Mouse (Mus musculus) neural tube, embryonic 15.5 days (tissue): ENCODE results near the gene Chrnb1. TPM values are rescaled to one million over a fixed set of nuclear protein-coding genes. Genes with fewer than 3 reads are reported as not detected.

ENCODE experiments used
- ATAC-seq: fragments of 200-750 bp; cut with Nextera tagmentation; 2 replicates; pipeline ENCODE4 v1.8.0; 2017; ENCODE audit warnings: mild to moderate bottlenecking, moderate TSS enrichment, moderate library complexity; ENCODE audit not compliant: low FRiP score
- H3K27ac ChIP-seq: fragments of 300-500 bp; sonication (generic); replicated peaks from 2 replicates; pipeline ENCODE4 v1.5.1; 2015; ENCODE audit warnings: mild to moderate bottlenecking, inconsistent platforms
- H3K27me3 ChIP-seq: fragments of 300-500 bp; sonication (generic); replicated peaks from 2 replicates; pipeline ENCODE4 v1.6.1; 2015; ENCODE audit warnings: inconsistent platforms
- H3K36me3 ChIP-seq: fragments of 300-500 bp; sonication (generic); 2 replicates; pipeline ENCODE4 v1.6.1; 2015; ENCODE audit warnings: inconsistent platforms
- H3K4me1 ChIP-seq: fragments of 300-500 bp; sonication (generic); 2 replicates; pipeline ENCODE4 v1.6.1; 2015; ENCODE audit warnings: inconsistent platforms
- H3K4me2 ChIP-seq: fragments of 300-500 bp; sonication (generic); 2 replicates; pipeline ENCODE4 v1.6.1; 2015; ENCODE audit warnings: inconsistent platforms, mild to moderate bottlenecking, moderate library complexity
- H3K4me3 ChIP-seq: fragments of 300-500 bp; sonication (generic); replicated peaks from 2 replicates; pipeline ENCODE4 v1.5.1; 2015; ENCODE audit warnings: mild to moderate bottlenecking, inconsistent platforms
- H3K9ac ChIP-seq: fragments of 300-500 bp; sonication (generic); replicated peaks from 2 replicates; pipeline ENCODE4 v1.6.1; 2015; ENCODE audit warnings: mild to moderate bottlenecking, inconsistent platforms
- H3K9me3 ChIP-seq: fragments of 300-500 bp; sonication (generic); replicated peaks from 2 replicates; pipeline ENCODE4 v1.6.1; 2016; ENCODE audit warnings: inconsistent platforms
- WGBS: fragments of 180-500 bp; shearing (Covaris S2); methylation state at CpG from one replicate; pipeline ENCODE4 v1.1.7; 2015; ENCODE audit warnings: mixed read lengths; 5-methylcytosine and 5-hydroxymethylcytosine counted together
- polyA plus RNA-seq: library from polyadenylated mRNA; unstranded; fragments of >200 nt; fragmentation: Nextera tagmentation; extraction: Ambion mirVana; gene quantifications from 2 replicates; pipeline ENCODE4 v1.2.1, GENCODE M21; 2015

Gene Chrnb1
- polyA plus RNA-seq, 1 experiment from 2014 or later: 2.1 TPM

DNA sequence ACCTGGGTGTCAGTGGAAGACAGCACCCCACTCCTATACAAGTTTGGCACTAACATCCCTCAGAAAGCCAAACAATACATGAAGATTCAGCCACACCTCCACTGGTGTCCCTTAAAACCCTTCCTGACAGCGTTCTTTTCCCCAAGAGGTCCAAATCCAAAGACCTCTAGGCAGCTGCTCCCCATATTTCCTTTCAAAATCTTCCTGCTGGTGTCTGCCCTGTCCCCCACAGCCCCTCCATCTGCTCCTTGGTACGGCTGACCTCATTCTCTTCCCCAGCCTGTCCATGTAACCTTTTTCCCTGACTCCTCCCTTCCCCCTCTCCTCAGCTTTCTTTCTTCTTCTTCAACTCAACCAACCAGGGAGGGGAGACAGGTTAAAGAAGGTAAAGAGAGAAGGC lies 27.7 kb upstream of the Chrnb1 start:
- no peak overlapping the region for H3K4me2 ChIP-seq
- no peaks in the 10 kb centered on the region for H3K9me3 ChIP-seq
- H3K27me3 ChIP-seq: no peaks in the 10 kb centered on the region
- H3K36me3 ChIP-seq: peaks cover 47% of the 10 kb centered on the region
- 0 out of 2 replicates have a peak overlapping the region, but pooled peaks have one; percentile 9 for H3K27ac ChIP-seq
- no peak overlapping the region for H3K9ac ChIP-seq
- no peaks in the 10 kb centered on the region for H3K4me1 ChIP-seq
- H3K4me3 ChIP-seq: no peak overlapping the region
- WGBS: 83% methylated on average over 2 of the region's 2 CpGs
- no peak for ATAC-seq

DNA sequence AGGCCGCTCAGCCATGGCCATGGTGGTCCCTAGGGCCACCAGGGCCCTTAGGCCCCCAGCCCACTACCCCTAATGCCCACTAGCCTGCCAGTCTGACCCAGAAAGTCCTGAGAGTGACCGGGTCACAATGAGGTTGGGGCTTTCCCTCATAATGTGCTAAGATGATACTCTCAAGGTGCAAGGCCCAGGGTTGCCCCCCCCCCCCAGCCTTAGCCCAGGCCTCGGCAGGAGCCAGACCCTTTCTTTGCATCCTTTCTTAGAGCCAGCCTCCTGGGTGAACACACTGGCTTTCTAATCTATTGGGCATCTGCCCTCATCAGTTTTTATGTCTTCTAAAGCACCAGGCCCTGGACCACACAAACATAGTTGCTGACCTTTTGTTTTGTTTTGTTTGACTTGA lies 26.3 kb upstream of the Chrnb1 start, which contains the start of gene Spem1:
TSS of gene Spem1 (minus strand) at position 101 of the 400 bp plus-strand sequence.
- 87% methylated on average over 3 of the region's 3 CpGs for WGBS
- Histone ChIP-seq H3K4me3 (no peak within 1 kb of the TSS), H3K27me3 (no peaks in the 10 kb centered on the region), H3K36me3 (peaks cover 33% of the 10 kb centered on the region), H3K4me2 (no peak within 1 kb of the TSS), H3K9ac (no peak within 1 kb of the TSS), H3K9me3 (0 out of 2 replicates have a peak, but pooled peaks cover 3% of the 10 kb centered on the region), H3K4me1 (no peaks in the 10 kb centered on the region), H3K27ac (no peak within 1 kb of the TSS)
- no peak for ATAC-seq

DNA sequence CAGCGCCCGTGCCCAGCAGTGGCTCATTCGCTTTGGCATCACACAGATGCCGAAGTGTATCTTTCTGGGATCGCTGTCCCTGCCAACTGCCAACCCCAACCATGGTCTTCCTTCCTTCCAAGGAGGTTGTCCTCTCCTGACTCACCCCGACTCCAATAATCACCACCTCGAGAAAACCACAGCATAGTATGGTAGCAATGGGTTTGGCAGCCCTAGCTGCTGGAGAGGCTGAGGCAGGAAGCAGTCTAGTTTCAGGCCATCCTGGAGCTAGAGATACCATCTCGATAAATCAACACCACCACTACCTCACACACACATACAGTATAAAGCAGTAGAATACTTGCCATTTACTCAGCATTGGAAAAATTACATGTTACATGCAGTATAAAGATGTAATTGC lies 23.1 kb upstream of the Chrnb1 start:
- Histone ChIP-seq H3K27ac (no peak overlapping the region), H3K9me3 (0 out of 2 replicates have a peak, but pooled peaks cover 3% of the 10 kb centered on the region), H3K4me3 (no peak overlapping the region), H3K27me3 (no peaks in the 10 kb centered on the region), H3K9ac (no peak overlapping the region), H3K4me2 (no peak overlapping the region), H3K36me3 (0 out of 2 replicates have a peak, but pooled peaks cover 1% of the 10 kb centered on the region), H3K4me1 (no peaks in the 10 kb centered on the region)
- 93% methylated on average over 8 of the region's 8 CpGs for WGBS
- ATAC-seq: no peak

DNA sequence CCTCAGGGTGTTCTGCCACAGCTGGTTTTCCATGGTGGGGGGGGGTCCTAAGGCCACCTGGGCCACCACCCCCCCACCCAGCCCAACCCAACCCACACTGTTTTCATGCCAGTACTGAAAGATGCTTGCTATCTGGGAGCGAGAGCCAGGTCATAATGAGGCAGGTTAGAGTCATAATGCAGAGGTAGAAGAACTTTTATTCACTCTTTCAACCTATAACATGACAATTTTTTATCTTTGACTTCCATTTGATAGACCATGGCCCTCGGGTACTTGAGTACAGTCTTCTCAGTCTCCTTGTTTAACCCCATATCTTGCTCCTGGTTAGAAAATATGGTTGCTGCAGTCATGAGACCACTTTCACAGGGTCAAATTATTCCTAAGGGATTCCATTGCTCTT lies 22.6 kb upstream of the Chrnb1 start, which contains the start of gene Spem2:
TSS of gene Spem2 (minus strand) at position 101 of the 400 bp plus-strand sequence.
- no peak within 1 kb of the TSS for H3K4me3 ChIP-seq
- no peak within 1 kb of the TSS for H3K9ac ChIP-seq
- no peaks in the 10 kb centered on the region for H3K4me1 ChIP-seq
- WGBS: 80% methylated on average over 2 of the region's 2 CpGs
- no peak within 1 kb of the TSS for H3K27ac ChIP-seq
- 0 out of 2 replicates have a peak, but pooled peaks cover 3% of the 10 kb centered on the region for H3K9me3 ChIP-seq
- no peaks in the 10 kb centered on the region for H3K36me3 ChIP-seq
- no peak for ATAC-seq
- H3K4me2 ChIP-seq: no peak within 1 kb of the TSS
- no peaks in the 10 kb centered on the region for H3K27me3 ChIP-seq

DNA sequence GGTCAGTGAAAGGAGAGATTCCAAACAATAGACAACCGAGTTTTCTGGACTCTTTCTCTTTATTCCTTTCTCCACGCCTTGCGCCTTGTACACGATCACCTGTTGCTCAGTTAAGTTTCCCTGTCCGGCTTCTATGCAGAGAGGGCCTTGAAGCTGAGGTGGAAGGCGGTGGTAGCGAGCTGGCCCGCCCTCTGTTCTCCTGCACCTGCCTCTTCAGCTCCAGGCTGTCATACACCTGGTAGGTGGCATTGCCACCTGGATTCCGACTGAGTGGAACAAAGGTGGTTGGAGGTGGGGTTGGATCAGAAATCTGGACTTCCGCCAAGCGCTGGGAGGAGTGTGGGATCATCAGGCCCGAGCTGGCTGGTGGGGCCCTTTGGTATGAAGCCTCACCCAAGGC lies 20.8 kb upstream of the Chrnb1 start:
- no peaks in the 10 kb centered on the region for H3K36me3 ChIP-seq

DNA sequence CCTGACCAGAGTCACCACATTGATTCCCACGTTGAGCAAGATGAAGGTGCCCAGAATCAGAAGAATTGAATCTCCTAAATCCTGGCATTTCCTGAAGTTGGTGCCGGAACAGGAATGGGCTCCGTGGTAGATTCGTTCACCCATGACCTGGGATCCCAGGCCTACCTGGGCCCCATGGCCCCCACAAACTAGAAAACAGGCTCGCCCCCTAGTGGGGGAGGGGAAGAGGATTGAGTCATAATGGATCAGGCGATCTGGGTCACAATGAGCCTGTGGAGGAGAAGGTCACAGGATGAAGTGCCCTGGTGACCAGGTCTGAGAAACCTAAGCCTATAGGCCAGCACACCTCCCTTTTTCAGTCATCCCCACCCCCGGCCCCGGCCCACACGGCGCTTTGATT lies 19.4 kb upstream of the Chrnb1 start, which contains the start of gene Gm39566:
TSS of gene Gm39566 (minus strand) at position 144 of the 400 bp plus-strand sequence.
- Histone ChIP-seq H3K4me1 (no peaks in the 10 kb centered on the region), H3K9me3 (0 out of 2 replicates have a peak, but pooled peaks cover 3% of the 10 kb centered on the region), H3K4me2 (no peak within 1 kb of the TSS), H3K4me3 (no peak within 1 kb of the TSS), H3K9ac (no peak within 1 kb of the TSS), H3K27me3 (no peaks in the 10 kb centered on the region), H3K36me3 (no peaks in the 10 kb centered on the region), H3K27ac (no peak within 1 kb of the TSS)
- 69% methylated on average over 10 of the region's 10 CpGs for WGBS
- ATAC-seq: no peak

More for the DNA sequence above, 20.8 kb upstream of the Chrnb1 start:
- H3K4me3 ChIP-seq: no peak overlapping the region
- H3K27ac ChIP-seq: no peak overlapping the region
- H3K4me2 ChIP-seq: no peak overlapping the region
- H3K4me1 ChIP-seq: no peaks in the 10 kb centered on the region
- no peak overlapping the region for H3K9ac ChIP-seq
- H3K9me3 ChIP-seq: 0 out of 2 replicates have a peak, but pooled peaks cover 3% of the 10 kb centered on the region
- WGBS: 89% methylated on average over 12 of the region's 12 CpGs
- no peak for ATAC-seq
- no peaks in the 10 kb centered on the region for H3K27me3 ChIP-seq

DNA sequence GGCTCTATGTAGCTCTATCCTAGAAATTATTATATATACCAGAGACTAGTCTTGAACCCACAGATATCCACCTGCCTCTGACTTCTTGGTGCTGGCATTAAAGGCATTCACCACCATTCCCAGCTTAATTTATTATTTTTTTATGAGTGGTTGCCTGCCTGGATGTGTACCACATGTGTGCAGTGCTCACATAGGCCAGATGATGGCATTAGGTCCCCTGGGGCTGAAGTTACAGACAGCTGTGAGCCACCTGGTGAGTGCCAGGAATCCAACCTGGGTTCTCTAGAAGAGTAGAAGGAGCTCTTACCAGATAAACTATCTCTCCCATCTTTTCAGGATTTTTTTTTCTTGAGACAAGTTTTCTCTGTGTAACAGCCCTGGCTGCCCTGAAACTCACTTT lies 14.5 kb upstream of the Chrnb1 start:
- Histone ChIP-seq H3K4me2 (no peak overlapping the region), H3K27me3 (peaks cover 16% of the 10 kb centered on the region)

DNA sequence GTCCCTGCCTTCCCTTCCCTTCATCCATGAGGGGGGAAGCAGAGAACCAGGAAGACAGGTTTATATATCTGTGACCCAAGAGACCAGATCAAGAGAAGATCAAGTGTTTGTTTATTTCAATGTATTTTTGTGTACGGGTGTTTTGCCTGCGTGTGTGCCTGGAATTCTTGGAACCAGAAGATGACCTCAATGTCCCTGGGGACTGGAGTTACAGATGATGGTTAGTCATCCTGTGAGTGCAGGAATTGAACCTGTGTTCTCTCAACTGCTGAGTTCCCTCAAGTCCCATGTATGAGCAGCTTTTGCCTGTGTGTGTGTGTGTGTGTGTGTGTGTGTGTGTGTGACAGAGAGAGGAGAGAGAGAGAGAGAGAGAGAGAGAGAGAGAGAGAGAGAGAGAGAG lies 11.9 kb upstream of the Chrnb1 start:
- no peak overlapping the region for H3K4me2 ChIP-seq
- ATAC-seq: no peak
- H3K9ac ChIP-seq: no peak overlapping the region
- WGBS: 87% methylated on average over 2 of the region's 2 CpGs
- H3K4me3 ChIP-seq: no peak overlapping the region
- peaks cover 21% of the 10 kb centered on the region for H3K27me3 ChIP-seq
- H3K36me3 ChIP-seq: no peaks in the 10 kb centered on the region
- H3K27ac ChIP-seq: no peak overlapping the region
- H3K4me1 ChIP-seq: peaks cover 30% of the 10 kb centered on the region
- H3K9me3 ChIP-seq: no peaks in the 10 kb centered on the region

More for the DNA sequence above, 14.5 kb upstream of the Chrnb1 start:
- no peak overlapping the region for H3K27ac ChIP-seq
- H3K36me3 ChIP-seq: no peaks in the 10 kb centered on the region
- peaks cover 4% of the 10 kb centered on the region; the same call in 1 of the 2 replicates for H3K4me1 ChIP-seq
- H3K4me3 ChIP-seq: no peak overlapping the region
- no peak overlapping the region for H3K9ac ChIP-seq
- no peaks in the 10 kb centered on the region for H3K9me3 ChIP-seq
- no peak for ATAC-seq

DNA sequence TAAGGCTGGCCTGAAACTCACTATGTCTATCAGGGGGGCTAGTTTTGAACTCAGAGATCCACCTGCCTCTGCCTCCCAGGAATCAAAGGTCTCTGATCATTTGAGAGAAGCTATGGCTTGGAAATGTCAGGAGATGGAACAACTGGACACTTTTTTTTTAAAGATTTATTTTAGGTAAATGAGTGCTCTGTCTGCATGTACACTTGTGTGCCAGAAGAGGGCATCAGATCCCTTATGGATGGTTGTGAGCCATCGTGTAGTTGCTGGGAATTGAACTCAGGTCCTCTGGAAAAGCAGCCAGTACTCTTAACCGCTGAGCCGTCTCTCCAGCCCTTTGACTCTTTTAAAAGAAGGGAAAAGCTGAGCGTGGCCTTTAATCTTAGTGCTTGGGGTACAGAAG lies 10.6 kb upstream of the Chrnb1 start:
- 78% methylated on average over 4 of the region's 4 CpGs for WGBS
- Histone ChIP-seq H3K4me1 (peaks cover 43% of the 10 kb centered on the region), H3K27me3 (peaks cover 21% of the 10 kb centered on the region), H3K36me3 (no peaks in the 10 kb centered on the region), H3K27ac (no peak overlapping the region), H3K4me2 (no peak overlapping the region), H3K9me3 (no peaks in the 10 kb centered on the region), H3K9ac (no peak overlapping the region), H3K4me3 (no peak overlapping the region)
- ATAC-seq: no peak

DNA sequence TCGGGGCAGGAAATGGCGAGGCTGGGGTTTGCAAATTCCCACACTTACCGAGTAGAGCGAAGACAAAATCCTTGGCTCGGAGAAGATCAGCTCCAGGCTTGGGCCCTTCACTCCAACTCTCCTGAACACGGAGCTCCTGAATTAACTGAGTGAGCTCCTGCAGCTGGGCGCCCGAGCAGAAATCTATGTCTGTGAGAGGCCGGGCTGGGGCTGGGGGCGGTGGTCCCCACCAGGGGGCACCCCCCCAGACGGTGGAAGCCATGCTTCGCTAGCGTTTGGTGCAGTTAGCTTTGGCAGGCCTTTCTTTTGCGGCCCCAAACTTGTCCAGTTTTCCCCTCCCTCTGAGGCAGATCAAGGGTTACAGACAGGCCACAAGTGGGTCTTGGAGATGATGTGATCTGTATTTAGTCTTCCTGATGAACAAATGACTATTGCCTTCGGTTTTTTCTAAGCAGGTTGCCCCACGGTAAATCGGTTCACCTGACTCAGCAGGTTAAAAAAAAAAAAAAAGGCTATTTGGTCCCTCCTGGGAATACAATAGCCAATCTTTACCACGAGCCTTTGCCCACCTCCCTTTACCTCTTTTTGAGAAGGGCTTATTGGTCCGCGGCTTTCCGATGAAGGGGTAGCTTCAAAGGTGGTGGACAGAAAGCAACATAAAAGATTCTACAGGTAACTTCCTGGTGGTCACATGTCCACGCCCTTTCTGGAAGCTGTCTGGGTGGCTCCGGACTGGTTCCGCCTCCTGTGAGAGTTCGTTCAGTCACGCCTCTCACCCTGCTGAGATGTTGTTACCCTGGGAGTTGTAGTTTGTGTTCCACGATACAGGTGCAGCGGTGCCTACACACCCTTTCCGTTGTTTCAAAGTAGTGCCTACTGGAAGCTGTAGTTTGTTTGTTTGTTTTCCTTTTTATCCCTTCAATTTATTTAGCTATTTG lies 9.5 kb upstream of the Chrnb1 start, which contains the start of gene Tmem102:
TSS of gene Tmem102 (minus strand) at position 653 of the 938 bp plus-strand sequence.
- H3K36me3 ChIP-seq: no peaks in the 10 kb centered on the region
- no peak within 1 kb of the TSS for H3K9ac ChIP-seq
- peak within 1 kb of the TSS; percentile 87 for H3K4me2 ChIP-seq
- ATAC-seq: no peak
- peak within 1 kb of the TSS; percentile 11; the same call in 1 of the 2 replicates for H3K4me3 ChIP-seq
- peaks cover 21% of the 10 kb centered on the region for H3K27me3 ChIP-seq
- no peaks in the 10 kb centered on the region for H3K9me3 ChIP-seq
- H3K4me1 ChIP-seq: peaks cover 52% of the 10 kb centered on the region
- no peak within 1 kb of the TSS for H3K27ac ChIP-seq
- 5% methylated on average over 29 of the region's 29 CpGs for WGBS

DNA sequence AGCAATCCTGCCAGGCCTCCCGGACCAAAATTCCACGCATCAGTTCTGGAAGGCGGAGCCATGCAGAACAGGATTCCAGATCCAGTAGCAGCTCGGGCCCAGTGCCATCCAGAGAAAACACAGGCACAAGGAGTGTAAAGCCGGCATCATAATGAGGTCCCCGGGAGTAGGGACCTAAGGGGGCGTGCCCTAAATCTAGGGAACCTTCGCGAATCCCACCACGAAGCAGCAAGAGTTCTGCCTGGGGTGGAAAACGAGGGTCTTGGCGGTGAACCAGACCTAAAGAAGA lies 8.9 kb upstream of the Chrnb1 start:
- Histone ChIP-seq H3K4me1 (peaks cover 59% of the 10 kb centered on the region), H3K9ac (no peak overlapping the region), H3K4me3 (peak overlapping the region; percentile 11; the same call in 1 of the 2 replicates), H3K9me3 (no peaks in the 10 kb centered on the region), H3K27ac (no peak overlapping the region), H3K4me2 (peak overlapping the region; percentile 87), H3K36me3 (no peaks in the 10 kb centered on the region), H3K27me3 (peaks cover 21% of the 10 kb centered on the region)
- WGBS: 6% methylated on average over 12 of the region's 12 CpGs
- ATAC-seq: no peak
